Mouse (Mus musculus): Measurements from ENCODE around the gene Plekhm1. TPM values are rescaled to one million over a fixed set of nuclear protein-coding genes. Genes with fewer than 3 reads are reported as not detected.

Plekhm1 gene
- total and polyA plus RNA-seq, 3 experiments: 3.4 to 10.0 TPM; not detected in 1

DNA sequence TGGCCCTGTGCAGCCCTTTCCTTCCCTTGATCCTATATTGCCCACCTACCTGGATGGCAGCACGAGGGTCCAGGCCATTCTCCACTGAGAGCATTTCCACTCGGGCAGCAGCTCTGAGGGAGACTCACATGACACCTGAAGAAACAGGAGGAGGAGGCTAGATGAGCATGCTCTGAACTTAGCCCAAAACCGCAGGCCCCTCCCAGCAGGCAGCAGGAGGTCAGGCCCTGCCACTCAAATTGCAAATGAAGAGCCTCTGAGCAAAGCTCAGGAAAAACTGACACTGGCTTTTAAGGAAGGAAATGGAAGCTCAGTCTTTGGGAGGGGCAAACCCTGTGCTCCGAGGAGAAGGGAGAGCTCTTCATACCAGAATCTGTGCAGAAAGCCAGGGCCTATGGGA lies 8.7 kb downstream of the Plekhm1 start:
- no peak overlapping the region for H3K9ac ChIP-seq (ENCODE audit: control insufficient read depth, low read depth, low read length, poor library complexity, severe bottlenecking)

DNA sequence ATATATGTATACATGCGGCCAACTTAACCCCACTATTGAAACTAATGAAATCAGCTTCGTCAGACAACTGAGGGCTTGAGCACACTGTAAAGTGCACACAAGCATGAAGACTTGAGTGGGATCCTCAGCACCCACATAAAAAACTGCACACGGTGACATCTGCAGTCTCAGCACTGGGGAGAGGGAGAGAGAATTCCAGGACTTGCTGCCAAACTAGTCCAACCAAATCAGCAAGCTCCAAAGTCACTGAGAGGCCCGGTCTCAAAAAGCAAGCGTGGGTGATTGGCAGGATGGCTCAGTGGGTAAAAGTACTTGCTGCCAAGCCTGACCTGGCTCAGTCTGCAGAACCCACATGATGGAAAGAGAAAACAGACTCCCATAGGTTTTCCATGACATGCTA lies 9.7 kb downstream of the Plekhm1 start:
- no peaks in the 10 kb centered on the region for H3K79me2 ChIP-seq (ENCODE audit: control insufficient read depth, insufficient read depth, low read length, poor library complexity)
- H3K4me1 ChIP-seq (ENCODE audit: control insufficient read depth in 1 of 2, insufficient read depth in 2 of 2, low read length in 2 of 2): 0 out of 4 replicates have a peak, but pooled peaks cover 0 to 3% of the 10 kb centered on the region in 2 experiments
- TF ChIP-seq NELFE (IDR thresholded peaks at IDR 0.05; ENCODE audit: low read depth, low read length): no peak
- TF ChIP-seq MAFK (IDR thresholded peaks at IDR 0.05; ENCODE audit: borderline replicate concordance, low read depth, low read length): no peak
- no peak for TF ChIP-seq USF1 (IDR thresholded peaks at IDR 0.05; ENCODE audit: low read depth, low read length)
- no peak for TF ChIP-seq BHLHE40 (IDR thresholded peaks at IDR 0.05; ENCODE audit: borderline replicate concordance, low read depth, low read length)
- no peak for TF ChIP-seq POLR2A (IDR thresholded peaks at IDR 0.05; ENCODE audit: control insufficient read depth in 1 of 2, insufficient read depth in 1 of 2, low read depth in 1 of 2, low read length in 2 of 2, poor library complexity in 1 of 2)
- TF ChIP-seq ELF1 (IDR thresholded peaks at IDR 0.05; ENCODE audit: low read depth, low read length): no peak
- TF ChIP-seq EP300 (IDR thresholded peaks at IDR 0.05; ENCODE audit: low read depth in 1 of 2, low read length in 2 of 2): no peak
- no peak for TF ChIP-seq ZMIZ1 (IDR thresholded peaks at IDR 0.05; ENCODE audit: low read depth, low read length)
- no peak for TF ChIP-seq SMC3 (IDR thresholded peaks at IDR 0.05; ENCODE audit: low read depth, low read length)
- TF ChIP-seq SIN3A (IDR thresholded peaks at IDR 0.05; ENCODE audit: low read length): no peak
- TF ChIP-seq MAZ (IDR thresholded peaks at IDR 0.05; ENCODE audit: low read depth, low read length): no peak
- TF ChIP-seq UBTF (IDR thresholded peaks at IDR 0.05; ENCODE audit: borderline replicate concordance, insufficient read depth, low read depth, low read length): no peak
- TF ChIP-seq CHD2 (IDR thresholded peaks at IDR 0.05; ENCODE audit: low read length): no peak
- no peak for TF ChIP-seq MYB (IDR thresholded peaks at IDR 0.05; ENCODE audit: low read depth, low read length)
- no peak for TF ChIP-seq TAL1 (IDR thresholded peaks at IDR 0.05; ENCODE audit: low read length)
- TF ChIP-seq MAX (IDR thresholded peaks at IDR 0.05; ENCODE audit: low read length): no peak
- no peak for TF ChIP-seq ZKSCAN1 (IDR thresholded peaks at IDR 0.05; ENCODE audit: low read depth, low read length)
- H3K27ac ChIP-seq (ENCODE audit: control insufficient read depth, low read depth, low read length): no peak overlapping the region
- H3K4me3 ChIP-seq (ENCODE audit: control insufficient read depth in 1 of 2, insufficient read depth in 1 of 2, low read depth in 2 of 2, low read length in 2 of 2): no peak overlapping the region
- H3K36me3 ChIP-seq (ENCODE audit: control insufficient read depth in 1 of 2, insufficient read depth in 2 of 2, low read length in 2 of 2): peaks cover 3 to 5% of the 10 kb centered on the region in 2 experiments; a peak in 3 of 4 replicates
- H3K27me3 ChIP-seq (ENCODE audit: control insufficient read depth in 1 of 2, insufficient read depth in 2 of 2, low read length in 2 of 2): no peaks in the 10 kb centered on the region
- no peaks in the 10 kb centered on the region for H3K9me3 ChIP-seq (replicated peaks; ENCODE audit: insufficient read depth, low read length)
- no peak overlapping the region for H3K9ac ChIP-seq (ENCODE audit: control insufficient read depth, low read depth, low read length, poor library complexity, severe bottlenecking)
- no peak for DNase-seq (ENCODE audit: low read depth, low spot score)

More for the DNA sequence above, 8.7 kb downstream of the Plekhm1 start:
- TF ChIP-seq ZNF384 (IDR thresholded peaks at IDR 0.05; ENCODE audit: low read depth, low read length): no peak
- no peak for TF ChIP-seq JUND (IDR thresholded peaks at IDR 0.05; ENCODE audit: low read depth, low read length)
- TF ChIP-seq KAT2A (conservative IDR thresholded peaks at IDR 0.05; ENCODE audit: low read depth, low read length): no peak
- no peak for TF ChIP-seq MYB (IDR thresholded peaks at IDR 0.05; ENCODE audit: low read depth, low read length)
- no peak for TF ChIP-seq NRF1 (IDR thresholded peaks at IDR 0.05; ENCODE audit: insufficient read depth, low read depth, low read length, poor library complexity, severe bottlenecking)
- no peak for TF ChIP-seq CHD1 (IDR thresholded peaks at IDR 0.05; ENCODE audit: low read depth, low read length)
- no peak for TF ChIP-seq ELF1 (IDR thresholded peaks at IDR 0.05; ENCODE audit: low read depth, low read length)
- no peak for TF ChIP-seq TCF12 (IDR thresholded peaks at IDR 0.05; ENCODE audit: low read depth, low read length)
- no peak for TF ChIP-seq RCOR1 (IDR thresholded peaks at IDR 0.05; ENCODE audit: low read depth, low read length)
- TF ChIP-seq GABPA (IDR thresholded peaks at IDR 0.05; ENCODE audit: low read depth, low read length): no peak
- no peak for TF ChIP-seq NELFE (IDR thresholded peaks at IDR 0.05; ENCODE audit: low read depth, low read length)
- TF ChIP-seq ZC3H11A (IDR thresholded peaks at IDR 0.05; ENCODE audit: low read depth, low read length): no peak
- no peak for TF ChIP-seq CHD2 (IDR thresholded peaks at IDR 0.05; ENCODE audit: low read length)
- TF ChIP-seq CTCF (IDR thresholded peaks at IDR 0.05 in 2 of 3, conservative IDR thresholded peaks at IDR 0.05 in 1 of 3; ENCODE audit: control insufficient read depth in 1 of 3, insufficient read depth in 1 of 3, low read depth in 2 of 3, low read length in 3 of 3, poor library complexity in 1 of 3, severe bottlenecking in 1 of 3): no peak
- TF ChIP-seq USF1 (IDR thresholded peaks at IDR 0.05; ENCODE audit: low read depth, low read length): no peak
- no peak for TF ChIP-seq TBP (IDR thresholded peaks at IDR 0.05; ENCODE audit: low read depth, low read length)
- TF ChIP-seq EP300 (IDR thresholded peaks at IDR 0.05; ENCODE audit: low read depth in 1 of 2, low read length in 2 of 2): no peak
- no peak for TF ChIP-seq HCFC1 (IDR thresholded peaks at IDR 0.05; ENCODE audit: low read depth, low read length)
- TF ChIP-seq MAX (IDR thresholded peaks at IDR 0.05; ENCODE audit: low read length): no peak
- no peak for TF ChIP-seq UBTF (IDR thresholded peaks at IDR 0.05; ENCODE audit: borderline replicate concordance, insufficient read depth, low read depth, low read length)
- Histone ChIP-seq H3K36me3 (ENCODE audit: control insufficient read depth in 1 of 2, insufficient read depth in 2 of 2, low read length in 2 of 2) (peaks cover 3 to 5% of the 10 kb centered on the region in 2 experiments; a peak in 3 of 4 replicates), H3K4me3 (ENCODE audit: control insufficient read depth in 1 of 2, insufficient read depth in 1 of 2, low read depth in 2 of 2, low read length in 2 of 2) (no peak overlapping the region), H3K27ac (ENCODE audit: control insufficient read depth, low read depth, low read length) (no peak overlapping the region), H3K9me3 (replicated peaks; ENCODE audit: insufficient read depth, low read length) (no peaks in the 10 kb centered on the region), H3K79me2 (ENCODE audit: control insufficient read depth, insufficient read depth, low read length, poor library complexity) (no peaks in the 10 kb centered on the region), H3K27me3 (ENCODE audit: control insufficient read depth in 1 of 2, insufficient read depth in 2 of 2, low read length in 2 of 2) (no peaks in the 10 kb centered on the region), H3K4me1 (ENCODE audit: control insufficient read depth in 1 of 2, insufficient read depth in 2 of 2, low read length in 2 of 2) (0 out of 4 replicates have a peak, but pooled peaks cover 0 to 3% of the 10 kb centered on the region in 2 experiments)
- DNase-seq (ENCODE audit: low read depth, low spot score): no peak

Data from MEL (cell line).